Mouse (Mus musculus) spleen, adult 2 months (tissue): Measurements from ENCODE around the gene Etl4.

Source experiments
- CTCF ChIP-seq: fragments of 200-500 bp; IDR thresholded peaks from 2 replicates; pipeline ENCODE4 v1.5.1; 2011; ENCODE audit warnings: mild to moderate bottlenecking, inconsistent platforms; ENCODE audit not compliant: insufficient read depth, insufficient read length, insufficient replicate concordance; ENCODE audit errors: extremely low read depth
- POLR2A ChIP-seq: fragments of 200-500 bp; IDR thresholded peaks from 2 replicates; pipeline ENCODE4 v1.6.1; 2011; ENCODE audit warnings: low read depth, low read length, inconsistent platforms

- TF ChIP-seq POLR2A (no peak), CTCF (no peak)
Measured at GRCm38 (mm10) chr2:20324954-20325353, 415.4 kb downstream of the Etl4 start.
